Mouse (Mus musculus): ENCODE data around the gene Src. TPM values are rescaled to one million over a fixed set of nuclear protein-coding genes. Genes with fewer than 3 reads are reported as not detected.

Gene Src
- polyA plus RNA-seq, 1 experiment, result 82.0 TPM

DNA sequence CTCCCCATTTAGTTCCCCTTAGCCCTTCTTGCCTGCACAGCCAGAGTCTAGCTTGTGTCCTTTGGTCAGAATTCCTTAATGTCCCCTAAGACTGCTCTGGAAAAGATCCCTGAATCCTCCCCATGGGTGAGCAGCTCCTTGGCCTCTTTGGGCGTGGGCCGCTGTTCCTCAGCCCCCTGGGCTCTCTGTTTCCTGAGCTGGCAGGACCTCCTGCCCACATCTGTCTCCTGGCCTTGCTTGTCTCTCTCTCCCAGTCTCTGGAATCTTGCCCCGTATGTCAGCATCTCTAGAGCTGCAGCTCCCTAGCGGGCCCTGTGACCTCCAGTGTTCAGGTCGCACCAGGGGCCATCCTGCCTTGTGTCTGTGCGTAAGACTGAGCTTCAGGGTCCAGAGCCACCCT lies 101.2 kb downstream of the Src start:
- DNase-seq (ENCODE audit: extremely low spot score in 1 of 2, low spot score in 1 of 2), result no peak

DNA sequence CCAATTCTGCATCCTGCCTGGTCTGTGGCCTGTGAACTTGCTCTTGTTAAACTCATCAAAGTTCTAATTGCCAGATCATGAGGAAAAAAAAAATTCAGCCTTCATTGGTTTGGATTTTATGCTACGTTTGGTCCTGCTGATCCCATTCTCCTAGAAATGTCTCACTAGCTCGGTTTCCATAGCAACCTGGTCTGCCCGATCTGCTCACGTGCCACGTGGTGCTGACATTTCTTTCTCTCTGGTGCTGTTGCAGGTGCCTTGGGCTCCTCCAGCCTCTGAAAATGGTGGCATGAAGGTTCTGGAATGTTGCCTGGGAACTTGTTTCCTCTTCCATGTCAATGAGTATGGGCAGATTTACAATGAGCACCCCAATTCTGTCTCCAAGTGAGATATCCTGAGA lies 102.3 kb downstream of the Src start:
- DNase-seq (ENCODE audit: extremely low spot score in 1 of 2, low spot score in 1 of 2), result peak; percentile 46 to 74

Other genes with a start within 250 kb of the Src start
- 2.2 TPM in 2 replicates for gene Rbl1, start 213.9 kb upstream of the Src start, polyA plus RNA-seq (2012; rRNA removed)
- gene Rpn2, start 139.4 kb upstream of the Src start, polyA plus RNA-seq (2012; rRNA removed), result 115 and 128 TPM in 2 replicates
- gene Mroh8, start 138.9 kb upstream of the Src start, polyA plus RNA-seq (2012; rRNA removed), result 1.6 and 1.9 TPM in 2 replicates
- gene Ghrh, start 70.9 kb upstream of the Src start, polyA plus RNA-seq (2012; rRNA removed), result 1.4 and 3.6 TPM in 2 replicates
- gene Manbal, start 50.9 kb upstream of the Src start, polyA plus RNA-seq (2012; rRNA removed), result 98.3 and 103 TPM in 2 replicates
- 370 and 428 TPM in 2 replicates for gene Nnat, start 141.6 kb downstream of the Src start, polyA plus RNA-seq (2012; rRNA removed)
- 107 and 113 TPM in 2 replicates for gene Blcap, start 152.8 kb downstream of the Src start, polyA plus RNA-seq (2012; rRNA removed)